Mouse (Mus musculus) neural tube, embryonic 10.5 days (tissue): Measurements from ENCODE around the gene Slc7a7.
A peak's percentile ranks its signal among the peaks of the same experiment; 100 is the strongest.

Experiments
- DNase-seq: peaks from one replicate; pipeline ENCODE4 v3.0.0-alpha.2; 2017; ENCODE audit warnings: low spot score; ENCODE audit errors: extremely low spot score

Slc7a7 gene

DNA sequence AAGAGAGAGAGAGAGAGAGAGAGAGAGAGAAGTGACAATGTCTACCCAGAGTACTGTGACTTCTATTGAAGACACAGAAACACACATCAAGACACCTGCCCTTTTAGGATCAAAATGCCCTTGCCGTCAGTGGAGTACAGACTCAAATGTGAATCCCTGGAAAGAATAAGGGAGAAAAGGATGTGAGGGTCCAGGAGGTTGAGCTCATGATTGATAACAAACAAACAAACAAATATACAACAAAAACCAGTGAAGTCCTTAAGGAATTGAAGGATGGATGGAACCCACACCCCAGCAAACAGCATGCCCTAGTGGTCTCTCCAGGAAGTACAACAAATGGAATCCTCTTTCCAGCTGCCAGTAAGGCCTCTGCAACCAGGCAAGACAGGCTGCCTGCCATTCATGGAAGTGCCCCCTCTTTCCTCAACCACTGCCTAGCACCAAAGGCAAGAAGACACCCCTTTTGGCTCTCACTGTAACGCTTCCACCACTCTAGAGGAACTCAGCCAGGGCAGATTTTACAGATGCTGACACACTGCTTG, 4.9 kb downstream of the Slc7a7 start:
- DNase-seq = peak; percentile 43

DNA sequence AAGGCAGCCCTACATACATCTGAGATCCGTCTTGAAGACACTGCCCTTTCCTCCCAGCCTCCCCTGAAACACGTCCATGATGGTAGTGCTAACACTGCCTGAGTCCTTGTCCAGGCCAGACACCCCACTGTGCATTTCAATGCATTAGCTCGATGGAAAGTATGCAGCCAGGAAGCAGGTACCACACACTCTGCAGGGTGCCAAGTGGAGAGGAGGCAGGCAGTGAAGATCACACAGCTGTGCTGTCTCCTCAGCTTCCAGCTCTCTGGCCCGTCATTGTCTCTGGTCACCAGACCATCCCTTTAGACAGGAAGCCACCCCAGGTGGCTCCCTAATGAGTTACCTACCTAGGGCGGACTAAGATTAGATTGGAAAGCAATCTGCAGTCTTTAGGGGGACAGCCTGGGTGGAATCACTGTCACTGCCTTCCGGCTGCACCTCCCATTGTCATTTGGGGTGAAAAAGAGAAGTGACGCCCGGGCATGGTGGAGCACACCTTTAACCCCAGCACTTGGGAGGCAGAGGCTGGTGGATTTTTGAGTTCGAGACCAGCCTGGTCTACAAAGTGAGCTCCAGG, 5.5 kb downstream of the Slc7a7 start:
- DNase-seq = no peak

DNA sequence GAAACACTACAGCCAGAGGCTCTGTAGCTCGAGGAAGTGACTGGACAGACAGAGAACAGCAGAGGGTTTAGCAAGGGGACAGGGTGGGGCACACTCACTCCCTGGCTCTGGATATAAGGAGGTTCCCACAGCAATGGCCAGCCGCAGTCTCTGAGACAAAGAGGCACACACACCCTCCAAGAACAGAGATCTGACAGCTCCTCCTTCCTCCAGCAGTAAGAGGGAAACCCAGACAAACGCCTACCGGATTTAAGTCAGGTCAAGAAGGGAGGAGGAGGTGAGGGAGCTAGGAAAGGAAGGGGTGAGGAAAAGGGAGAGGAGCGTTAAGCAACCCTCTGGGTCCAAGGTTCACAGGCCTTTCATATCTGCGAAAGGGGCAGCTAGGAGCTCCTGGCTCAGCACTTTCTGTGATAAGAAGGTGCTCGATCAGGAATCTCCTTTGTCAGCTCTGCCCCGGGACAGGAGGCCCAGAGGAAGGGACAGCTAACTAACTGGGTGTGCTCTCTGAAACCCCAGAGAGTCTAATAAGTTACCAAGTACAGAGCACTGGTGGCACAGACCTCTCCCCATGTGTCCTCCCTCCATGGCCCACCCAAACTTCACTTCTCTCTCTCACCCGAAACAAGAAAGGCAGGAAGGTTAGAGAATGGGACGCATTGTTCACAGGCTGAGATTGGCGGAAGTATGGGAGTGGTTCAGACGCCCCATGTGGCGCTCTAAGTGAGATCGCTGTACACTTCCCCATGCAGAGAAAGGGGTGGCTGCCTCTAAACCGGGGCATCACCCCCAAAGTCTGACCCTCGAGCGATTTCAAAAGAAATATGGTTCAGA, 7.4 kb downstream of the Slc7a7 start:
- no peak for DNase-seq

DNA sequence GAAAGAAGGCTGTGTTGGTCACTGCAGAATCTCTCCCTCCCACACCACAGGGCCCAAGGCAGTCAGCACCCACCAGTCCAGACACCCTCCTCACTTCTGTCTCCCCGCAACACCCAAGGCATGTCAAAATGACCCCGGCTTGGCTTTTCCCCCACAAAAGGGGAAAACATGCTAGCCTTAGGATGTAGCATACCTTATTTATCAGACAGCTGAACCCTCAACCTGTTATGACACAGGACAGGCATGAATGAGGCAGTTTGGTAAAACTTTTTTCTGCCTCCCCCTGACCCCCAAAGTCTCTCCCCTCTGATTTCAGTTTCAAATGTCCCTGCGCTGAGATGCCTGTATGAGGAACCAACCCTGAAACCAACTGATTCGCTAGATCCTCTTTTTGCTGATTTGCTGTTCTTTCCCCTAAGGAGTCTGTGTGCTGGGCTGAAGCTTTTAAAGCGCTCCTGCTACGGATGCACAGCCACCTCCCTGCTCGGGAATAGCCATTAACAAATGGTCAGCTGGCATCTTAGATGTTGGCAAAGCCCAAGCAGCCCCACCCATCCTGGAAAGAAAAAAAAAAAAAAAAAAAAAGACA, 8.4 kb downstream of the Slc7a7 start:
- DNase-seq = no peak

DNA sequence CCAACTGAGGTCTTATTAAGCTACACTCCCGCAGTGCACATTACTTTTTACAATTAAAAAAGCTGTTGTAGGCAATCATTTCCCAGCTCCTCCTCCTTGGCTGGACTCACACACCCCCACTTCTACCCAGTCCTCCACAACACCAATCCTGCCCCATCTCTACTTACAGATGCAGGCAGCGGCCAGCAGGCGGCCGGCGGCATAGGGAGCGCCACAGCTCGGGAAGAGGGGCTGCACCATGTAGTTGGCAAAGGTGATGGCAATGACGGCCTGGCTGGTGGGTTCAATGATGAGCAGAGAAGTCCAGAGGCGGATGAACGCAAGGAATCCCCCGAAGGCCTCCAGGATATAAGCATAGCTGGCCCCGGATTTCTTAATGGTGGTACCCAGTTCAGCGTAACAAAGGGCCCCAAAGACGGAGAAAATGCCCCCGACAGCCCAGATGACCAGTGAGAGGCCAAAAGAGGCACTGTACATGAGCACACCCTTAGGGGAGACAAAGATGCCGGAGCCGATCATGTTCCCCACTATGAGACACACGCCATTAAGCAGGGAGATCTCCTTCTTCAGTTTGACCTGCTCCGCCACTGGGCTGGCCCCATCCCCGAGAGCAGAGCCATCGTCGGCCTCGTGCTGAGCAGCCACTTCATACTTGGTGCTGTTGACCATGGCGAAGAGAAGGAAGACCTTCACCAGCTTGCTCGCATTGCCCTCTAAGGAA, 9.1 kb downstream of the Slc7a7 start:
- DNase-seq = no peak

DNA sequence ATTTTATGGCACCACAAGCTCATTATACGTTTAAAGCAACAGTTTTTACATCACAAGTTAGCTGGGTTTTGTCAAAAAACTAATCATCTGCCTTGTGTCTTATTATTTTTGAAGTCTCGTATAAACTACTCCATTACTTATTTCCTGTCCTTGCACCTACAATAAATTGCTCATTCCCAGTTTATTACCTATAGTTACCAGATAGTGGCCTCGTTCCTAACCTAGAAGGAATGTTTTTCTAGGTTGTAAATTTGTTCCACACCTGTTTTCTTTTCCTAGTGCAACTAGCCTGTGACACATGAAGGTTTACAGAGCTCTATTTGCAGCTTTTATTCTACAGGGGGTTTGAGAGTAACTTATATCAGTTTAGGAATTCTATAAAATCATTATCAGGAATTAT, 15.9 kb downstream of the Slc7a7 start:
- no peak for DNase-seq

DNA sequence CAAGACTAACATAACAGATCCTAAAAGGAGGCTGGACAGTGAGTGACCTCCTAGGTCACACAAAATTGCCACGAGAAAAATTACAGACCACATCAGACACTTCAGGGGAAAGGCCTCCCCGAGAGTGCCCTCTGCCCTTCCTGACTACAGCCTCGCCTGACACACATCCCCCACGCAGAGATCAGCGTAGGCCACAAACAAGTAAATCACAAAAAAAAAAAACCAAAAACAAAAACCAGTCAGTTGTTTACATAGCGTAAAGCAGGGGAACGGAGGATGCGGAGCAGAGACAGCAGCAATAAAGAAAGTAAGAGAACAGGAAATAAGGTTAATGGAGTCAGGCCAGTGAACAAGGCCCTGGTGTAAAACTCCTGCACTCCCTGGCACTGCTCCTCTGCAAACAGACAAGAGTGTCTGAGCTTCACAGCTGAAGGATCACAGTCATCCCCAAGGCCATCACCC, 18.6 kb downstream of the Slc7a7 start:
- no peak for DNase-seq

DNA sequence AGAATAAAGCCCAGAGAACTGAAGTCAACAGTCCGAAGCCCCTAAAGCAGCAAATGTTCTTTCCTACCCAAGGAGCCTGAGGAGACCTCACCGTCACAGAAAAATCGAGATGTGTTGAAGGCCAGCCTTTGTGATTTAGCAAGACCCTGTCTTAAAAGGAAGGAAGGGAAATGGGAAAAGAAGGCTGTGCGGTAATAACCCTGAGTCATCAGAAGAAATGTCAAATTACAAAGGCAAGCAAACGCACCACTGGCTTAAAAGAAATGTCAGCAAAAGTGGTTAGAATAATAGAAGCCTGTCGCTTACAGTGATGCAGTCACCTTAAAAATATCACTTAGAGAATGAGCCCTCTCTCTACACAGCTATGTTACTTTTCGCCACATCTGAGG, 19.1 kb downstream of the Slc7a7 start:
- no peak for DNase-seq

DNA sequence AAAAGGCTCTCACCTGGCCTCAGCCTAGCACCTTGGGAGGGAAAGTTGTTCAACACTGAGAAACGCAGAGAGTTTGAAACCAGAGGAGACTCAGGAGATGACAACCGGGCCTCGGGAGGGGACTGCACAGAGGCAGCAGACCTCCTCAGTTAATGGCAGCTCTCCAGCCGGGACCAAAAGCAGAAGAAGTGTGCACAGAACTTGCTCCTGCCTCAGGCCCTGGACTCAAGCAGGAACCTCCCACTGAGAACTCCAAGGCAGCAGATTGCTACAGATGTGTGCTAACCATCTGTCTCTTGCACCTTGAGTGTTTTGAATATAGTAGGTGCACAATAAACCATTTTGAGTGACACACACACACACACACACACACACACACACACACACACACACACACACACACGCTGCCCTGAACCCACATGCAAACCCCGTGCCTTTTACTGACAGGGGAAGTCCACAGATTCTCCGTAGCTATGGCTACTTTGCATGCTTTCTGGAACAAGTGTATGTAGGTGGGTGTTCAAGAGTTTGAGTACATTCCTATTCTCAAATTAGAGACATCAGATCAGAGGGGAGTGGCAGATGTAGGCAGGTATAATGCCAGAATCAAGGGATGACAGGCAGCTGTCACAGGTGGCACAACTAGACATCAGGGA, 19.6 kb downstream of the Slc7a7 start:
- no peak for DNase-seq

DNA sequence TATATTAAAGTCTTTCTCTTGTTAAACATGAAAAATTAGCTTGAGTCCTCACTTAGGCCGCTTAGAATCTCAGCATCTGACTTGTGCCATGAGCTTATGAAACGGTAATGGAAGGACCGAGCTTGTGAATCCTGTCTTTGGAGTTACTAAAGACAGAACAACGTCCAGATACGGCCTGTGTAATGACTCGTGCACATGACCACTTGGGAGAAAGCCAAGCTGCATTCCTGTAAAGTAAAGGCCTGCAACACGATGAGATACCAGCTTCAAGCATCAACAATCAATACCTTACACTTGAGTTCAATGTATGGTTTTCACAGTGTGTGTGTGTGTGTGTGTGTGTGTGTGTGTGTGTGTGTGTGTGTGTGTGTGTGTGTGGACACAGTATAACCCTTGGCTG, 20.9 kb downstream of the Slc7a7 start:
- DNase-seq = no peak

DNA sequence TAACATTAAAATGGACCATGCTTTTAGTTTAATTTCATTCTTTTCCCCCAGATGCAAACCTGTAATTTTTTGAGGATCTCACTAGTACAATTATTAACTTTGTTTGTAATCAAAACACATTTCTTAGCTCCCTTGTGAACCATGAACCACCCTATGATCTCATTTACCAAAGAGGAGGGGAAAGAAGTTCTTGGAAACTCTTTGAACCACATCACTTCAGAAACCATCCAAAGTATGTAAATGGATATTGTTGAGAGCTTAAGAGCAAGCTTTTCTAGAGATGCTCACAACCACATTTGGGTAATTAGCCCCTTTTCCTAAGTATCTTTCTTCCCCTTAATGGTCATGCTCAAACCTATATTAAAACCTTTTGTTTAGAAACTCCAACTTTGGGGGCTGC, 23.3 kb downstream of the Slc7a7 start:
- no peak for DNase-seq

DNA sequence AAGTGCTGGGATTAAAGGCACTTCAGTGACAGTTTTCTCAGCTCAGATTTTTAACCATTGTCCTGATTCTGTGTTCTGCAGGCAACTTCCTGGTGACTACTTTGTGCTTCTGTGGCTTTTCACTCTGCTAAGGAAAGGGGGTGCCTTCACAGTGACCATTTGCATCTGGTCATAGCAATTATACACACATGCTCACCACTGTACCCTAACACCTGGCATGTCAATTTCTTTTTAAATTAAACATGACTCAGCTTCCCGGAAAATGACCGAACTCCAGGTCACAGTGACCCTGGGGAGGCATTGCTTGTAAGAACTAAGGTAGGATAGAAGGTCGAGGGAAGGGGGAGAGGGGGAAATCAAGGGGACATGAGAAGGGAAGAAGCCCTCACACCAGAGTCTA, 23.8 kb downstream of the Slc7a7 start:
- no peak for DNase-seq

DNA sequence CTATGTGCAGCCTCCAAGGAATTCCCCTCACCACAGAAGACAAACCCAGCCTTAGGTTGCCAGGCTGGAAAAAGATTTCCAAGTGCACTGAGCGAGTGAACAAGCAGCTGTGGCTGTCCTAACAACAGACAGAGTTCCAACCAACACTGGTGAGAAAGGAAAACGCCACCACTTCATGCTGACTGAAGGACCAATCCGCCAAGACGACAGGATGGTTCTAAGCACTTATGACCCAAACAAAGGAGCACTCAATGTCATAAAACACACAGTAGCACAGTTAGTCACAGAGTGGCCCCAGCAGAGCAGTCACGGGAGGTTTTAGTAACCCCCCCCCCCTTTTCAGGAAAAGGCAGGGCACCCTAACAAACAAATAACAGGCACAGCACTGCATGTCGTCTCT, 26.7 kb downstream of the Slc7a7 start:
- no peak for DNase-seq

DNA sequence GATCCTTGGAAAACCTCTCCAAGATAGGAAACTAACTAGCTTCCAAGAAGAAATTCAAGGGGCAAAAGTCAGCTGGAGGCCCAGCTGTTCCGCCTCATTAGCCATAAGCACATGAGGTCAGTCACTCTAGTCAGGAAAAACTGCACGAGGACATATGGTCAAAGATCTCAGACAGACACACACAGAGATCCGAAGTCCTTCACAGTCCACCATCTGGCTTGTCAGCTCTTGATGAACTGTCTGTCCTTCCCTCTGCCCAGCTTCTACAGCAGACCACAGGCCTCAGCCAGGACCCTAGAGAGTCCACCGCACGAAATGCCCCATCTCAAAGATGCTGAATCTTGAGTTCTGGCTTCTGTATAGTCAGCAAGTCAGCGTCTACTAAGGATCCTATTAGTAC, 30.0 kb downstream of the Slc7a7 start:
- DNase-seq = peak; percentile 45

DNA sequence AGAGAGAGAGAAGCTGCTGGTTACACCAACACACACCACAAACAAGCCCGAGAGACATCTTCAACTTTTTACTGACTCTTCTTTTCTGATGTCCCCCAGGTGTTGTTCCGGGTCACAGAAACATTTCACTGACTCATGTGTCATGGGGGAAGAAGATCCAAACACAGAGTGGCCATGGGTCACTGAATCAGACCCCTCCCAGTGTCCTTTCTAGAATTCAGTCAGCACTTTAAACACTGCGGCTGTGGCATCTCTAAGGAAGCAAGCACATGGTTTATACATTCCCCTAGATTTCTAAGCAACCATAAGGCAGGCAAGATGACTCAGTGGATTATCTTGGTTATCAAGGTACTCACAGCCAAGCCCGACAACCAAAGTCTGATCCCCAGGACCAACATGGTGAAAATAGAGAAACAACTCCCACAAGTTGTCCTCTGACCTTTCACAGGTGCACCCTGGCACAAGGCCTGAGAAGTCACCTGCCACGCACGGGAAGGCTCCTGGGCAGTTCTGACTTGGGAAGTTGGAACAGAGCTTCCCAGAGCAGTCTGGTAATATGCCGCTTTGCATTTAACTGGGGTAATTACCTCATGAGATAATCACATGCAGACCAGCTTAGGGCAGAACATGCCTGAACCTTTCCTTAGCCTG, 31.5 kb downstream of the Slc7a7 start:
- no peak for DNase-seq

DNA sequence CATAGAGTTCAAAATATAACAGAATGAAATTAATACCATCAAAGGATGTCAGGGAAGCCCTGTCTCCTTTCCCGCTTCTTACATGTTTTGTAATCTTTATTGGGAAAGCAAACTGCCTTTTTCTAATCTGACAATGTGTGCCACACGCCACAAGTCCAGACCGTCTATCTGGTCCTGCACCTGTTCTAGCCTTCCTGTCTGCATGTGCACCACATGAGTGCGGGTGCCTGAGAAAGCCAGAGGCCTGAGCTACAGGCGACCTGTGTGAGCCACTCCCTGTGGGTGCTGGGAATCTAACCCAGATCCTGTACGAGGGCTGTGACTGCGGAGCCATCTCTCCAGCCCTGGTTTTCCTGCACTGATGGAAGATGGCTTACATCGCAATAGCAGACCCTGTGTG, 33.2 kb downstream of the Slc7a7 start:
- no peak for DNase-seq

DNA sequence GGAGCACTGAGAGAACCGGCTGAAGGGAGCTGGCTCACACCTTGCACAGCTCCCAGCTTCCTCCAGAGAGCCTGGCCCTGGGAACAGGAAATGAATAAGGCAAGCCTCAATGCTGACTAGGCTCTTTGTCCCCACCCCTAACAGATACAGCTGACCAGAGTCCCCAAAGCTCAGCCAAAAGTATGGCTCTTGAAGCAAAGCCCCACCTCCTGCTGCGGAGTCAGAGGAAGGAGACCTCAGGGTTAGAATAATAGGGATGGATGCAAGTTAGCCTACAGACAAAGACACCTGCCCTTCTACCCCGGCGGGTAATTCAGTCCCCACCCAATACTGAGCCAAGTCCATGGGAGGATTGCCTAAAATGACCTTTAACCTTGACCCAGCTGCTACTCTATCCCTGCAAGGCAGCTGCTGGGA, 34.2 kb downstream of the Slc7a7 start:
- DNase-seq = no peak

DNA sequence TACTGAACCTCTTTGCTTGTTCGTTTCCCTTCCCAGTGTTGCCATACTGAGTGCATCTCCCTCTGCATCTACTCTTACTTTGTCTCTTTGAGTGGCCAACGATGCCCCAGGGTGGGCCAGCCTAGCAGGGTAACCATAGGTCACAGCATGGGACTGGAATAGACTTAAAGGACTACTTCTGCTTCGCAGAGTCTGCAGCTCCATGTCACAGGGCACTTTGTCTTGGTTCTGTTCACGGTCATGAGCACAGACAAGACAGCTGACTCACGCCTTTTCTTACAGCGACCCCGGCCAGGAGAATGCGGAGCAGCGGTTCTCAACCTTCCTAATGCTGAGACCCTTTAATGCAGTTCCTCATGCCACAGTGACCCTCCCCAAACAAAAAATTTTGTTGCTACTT, 34.9 kb downstream of the Slc7a7 start:
- DNase-seq = no peak

DNA sequence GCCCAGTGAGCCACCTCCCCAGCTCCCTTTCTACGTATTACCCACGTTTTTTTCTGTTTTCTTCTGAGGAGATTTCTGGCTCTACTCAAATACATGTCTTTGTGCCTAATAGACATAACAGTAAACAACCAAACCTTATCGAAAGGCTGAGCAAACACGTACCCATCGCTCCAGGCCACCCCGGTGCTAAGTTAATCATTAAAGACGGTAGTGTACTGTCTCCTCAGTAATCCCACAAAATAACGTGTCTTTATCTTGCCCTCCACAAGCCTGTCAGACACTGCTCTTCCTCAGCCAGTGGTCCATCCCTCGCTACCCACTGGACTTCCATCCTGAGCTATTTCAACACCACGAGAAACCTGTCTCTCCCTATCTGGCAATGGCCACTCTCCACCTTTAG, 35.8 kb downstream of the Slc7a7 start:
- no peak for DNase-seq

DNA sequence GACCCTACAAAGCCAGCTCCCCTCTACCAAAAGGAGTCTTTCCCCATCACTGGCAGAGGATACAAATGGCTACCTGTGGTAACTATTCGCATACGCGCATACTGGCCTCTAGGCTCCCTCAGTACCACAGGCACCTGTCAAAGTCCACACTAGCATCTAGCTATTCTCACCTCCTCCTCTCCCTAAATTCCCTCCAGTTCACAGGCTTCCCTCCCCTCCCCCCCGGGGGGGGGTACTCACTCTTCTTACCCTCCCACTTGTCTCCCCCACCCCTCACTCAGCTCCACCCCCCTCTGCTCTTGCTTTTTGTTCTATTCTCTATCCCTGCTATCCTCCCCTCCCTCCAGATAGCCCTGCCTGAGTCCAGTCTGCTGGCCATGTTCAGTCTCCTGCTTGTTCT, 37.0 kb downstream of the Slc7a7 start:
- DNase-seq = no peak

DNA sequence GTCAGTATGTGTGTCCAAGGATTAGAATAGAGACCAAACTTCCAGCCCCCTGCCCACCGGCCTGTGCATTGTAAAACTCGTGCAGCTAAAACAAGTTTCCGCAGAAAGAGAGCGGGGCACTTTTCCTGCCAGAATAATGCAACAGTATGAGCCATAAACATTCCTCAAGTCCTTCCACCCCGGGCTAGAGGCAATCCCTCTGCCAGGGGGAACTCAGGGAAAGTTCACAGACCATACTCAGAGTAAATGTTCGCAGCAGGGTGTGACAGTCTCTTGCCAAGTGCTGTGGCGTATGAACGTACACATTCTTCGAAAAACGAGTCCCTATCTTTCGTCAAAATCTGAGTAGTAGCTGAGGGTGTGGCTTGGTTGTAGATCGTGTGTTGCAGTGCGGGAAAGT, 38.0 kb downstream of the Slc7a7 start:
- no peak for DNase-seq
